Mouse (Mus musculus) ES-E14 (cell line): ENCODE data around the gene Cox4i2.

Experiments used
- CHD2 ChIP-seq: IDR thresholded peaks from 2 replicates; pipeline ENCODE4 v1.6.1; 2014; ENCODE audit warnings: mild to moderate bottlenecking, low read depth, low read length, inconsistent platforms
- HCFC1 ChIP-seq: IDR thresholded peaks from 2 replicates; pipeline ENCODE4 v1.6.1; 2012; ENCODE audit warnings: low read length, inconsistent platforms, borderline replicate concordance; ENCODE audit not compliant: insufficient read depth
- MAFK ChIP-seq: IDR thresholded peaks from 2 replicates; pipeline ENCODE4 v1.6.1; 2014; ENCODE audit warnings: mild to moderate bottlenecking, low read depth, low read length, inconsistent platforms; ENCODE audit not compliant: insufficient read depth
- ZC3H11A ChIP-seq: IDR thresholded peaks from 2 replicates; pipeline ENCODE4 v1.6.1; 2012; ENCODE audit warnings: low read depth, mild to moderate bottlenecking, inconsistent platforms, low read length, borderline replicate concordance

DNA sequence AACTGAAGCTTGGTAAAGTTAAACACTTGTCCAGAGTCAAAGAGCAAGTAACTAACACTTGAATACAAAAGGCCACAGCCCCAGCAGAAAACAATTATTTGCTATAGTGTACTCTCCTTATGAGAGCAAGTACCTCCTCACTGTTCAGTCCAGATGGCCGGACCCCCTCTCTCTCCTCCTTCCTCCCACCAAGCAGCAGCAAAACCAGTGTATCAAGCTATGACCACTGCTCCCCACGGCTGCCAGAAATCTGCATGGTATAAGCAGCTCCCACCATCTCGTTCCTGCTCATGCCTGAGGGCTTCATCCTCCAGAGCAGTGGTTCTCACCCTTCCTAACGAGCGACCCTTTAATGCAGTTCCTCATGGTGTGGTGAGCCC is 51.1 kb downstream of the Cox4i2 start:
- TF ChIP-seq ZC3H11A = no peak
- TF ChIP-seq CHD2 = no peak
- TF ChIP-seq MAFK = no peak
- TF ChIP-seq HCFC1 = no peak
